Mouse (Mus musculus): Measurements from ENCODE around the gene Sumo1.
A peak's percentile ranks its signal among the peaks of the same experiment; 100 is the strongest.
"Not testable (repeated sequence)": the region's sequence is repeated elsewhere in the genome, so short reads cannot be mapped to it uniquely, and the experiment has no call there.

Sumo1 gene

GRCm38 (mm10) chr1:59636349-59636748 lies 34.3 kb downstream of the Sumo1 start:
- no peak for DNase-seq (ENCODE audit: low spot score)

- DNase-seq (ENCODE audit: low spot score): no peak
Observed at GRCm38 (mm10) chr1:59633056-59633455, 37.6 kb downstream of the Sumo1 start.

GRCm38 (mm10) chr1:59631986-59632659 lies 38.5 kb downstream of the Sumo1 start:
- DNase-seq (ENCODE audit: low spot score): no peak

- not testable (repeated sequence) for DNase-seq (ENCODE audit: low spot score)
Observed at GRCm38 (mm10) chr1:59630356-59630755, 40.3 kb downstream of the Sumo1 start.

GRCm38 (mm10) chr1:59629194-59629593 lies 41.4 kb downstream of the Sumo1 start:
- DNase-seq (ENCODE audit: low spot score): no peak

- no peak for DNase-seq (ENCODE audit: low spot score)
Observed at GRCm38 (mm10) chr1:59625410-59625809, 45.2 kb downstream of the Sumo1 start.

- peak; percentile 81 for DNase-seq (ENCODE audit: low spot score)
Observed at GRCm38 (mm10) chr1:59623325-59624017, 47.2 kb downstream of the Sumo1 start.

- DNase-seq (ENCODE audit: low spot score): no peak
Observed at GRCm38 (mm10) chr1:59619201-59619600, 51.4 kb downstream of the Sumo1 start.

GRCm38 (mm10) chr1:59615021-59615420 lies 55.6 kb downstream of the Sumo1 start:
- DNase-seq (ENCODE audit: low spot score): no peak

GRCm38 (mm10) chr1:59613795-59614194 lies 56.8 kb downstream of the Sumo1 start:
- peak; percentile 59 for DNase-seq (ENCODE audit: low spot score)

GRCm38 (mm10) chr1:59610929-59611328 lies 59.7 kb downstream of the Sumo1 start:
- no peak for DNase-seq (ENCODE audit: low spot score)

- DNase-seq (ENCODE audit: low spot score): no peak
Observed at GRCm38 (mm10) chr1:59609896-59610295, 60.7 kb downstream of the Sumo1 start.

GRCm38 (mm10) chr1:59609458-59609857 lies 61.2 kb downstream of the Sumo1 start:
- peak; percentile 20 for DNase-seq (ENCODE audit: low spot score)

GRCm38 (mm10) chr1:59608920-59609319 lies 61.7 kb downstream of the Sumo1 start:
- DNase-seq (ENCODE audit: low spot score): no peak

- no peak for DNase-seq (ENCODE audit: low spot score)
Observed at GRCm38 (mm10) chr1:59608125-59608762, 62.4 kb downstream of the Sumo1 start.

- no peak for DNase-seq (ENCODE audit: low spot score)
Observed at GRCm38 (mm10) chr1:59607071-59607470, 63.6 kb downstream of the Sumo1 start.

- DNase-seq (ENCODE audit: low spot score): no peak
Observed at GRCm38 (mm10) chr1:59606479-59606878, 64.2 kb downstream of the Sumo1 start.

- DNase-seq (ENCODE audit: low spot score): no peak
Observed at GRCm38 (mm10) chr1:59603893-59604292, 66.7 kb downstream of the Sumo1 start.

- no peak for DNase-seq (ENCODE audit: low spot score)
Observed at GRCm38 (mm10) chr1:59603417-59603712, 67.3 kb downstream of the Sumo1 start.

GRCm38 (mm10) chr1:59602531-59603416 lies 67.9 kb downstream of the Sumo1 start:
- DNase-seq (ENCODE audit: low spot score): no peak

GRCm38 (mm10) chr1:59595609-59596008 lies 75.0 kb downstream of the Sumo1 start:
- no peak for DNase-seq (ENCODE audit: low spot score)

GRCm38 (mm10) chr1:59594586-59595266 lies 75.9 kb downstream of the Sumo1 start:
- DNase-seq (ENCODE audit: low spot score): no peak

Data from c-Kit-positive CD71-positive TER-119-positive erythroid progenitor cells, embryonic 14.5 days (primary cell).